Mouse (Mus musculus): ENCODE data around the gene Atxn7l2.
"Not testable (repeated sequence)": the region's sequence is repeated elsewhere in the genome, so short reads cannot be mapped to it uniquely, and the experiment has no call there.

The Atxn7l2 gene

GRCm38 (mm10) chr3:108210771-108211139 lies at the start of gene Atxn7l2:
Gene Atxn7l2 (minus strand): TSS chr3:108210934.
- DNase-seq, result no peak

DNA sequence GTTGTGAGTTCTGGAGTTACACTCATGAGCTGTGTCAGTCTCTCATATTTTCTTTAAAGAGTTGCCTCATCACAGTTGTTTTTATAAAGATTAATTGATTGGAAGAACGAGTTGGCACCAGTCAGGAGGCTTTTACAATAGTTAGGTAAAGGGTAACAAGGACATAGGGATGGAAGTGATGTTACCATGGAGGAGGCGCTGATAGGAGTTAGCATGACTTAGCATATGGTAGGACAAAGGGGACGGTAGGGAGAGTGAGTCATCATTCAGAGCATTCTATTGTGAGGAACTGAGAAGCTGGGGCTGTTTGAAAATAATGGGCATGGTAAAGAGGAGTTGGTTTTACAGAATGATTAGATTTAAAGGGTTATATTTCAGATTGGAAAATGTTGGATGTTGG lies 48.6 kb upstream of the Atxn7l2 start:
- DNase-seq, result no peak

GRCm38 (mm10) chr3:108257831-108258500 lies 47.2 kb upstream of the Atxn7l2 start:
- no peak for DNase-seq

DNA sequence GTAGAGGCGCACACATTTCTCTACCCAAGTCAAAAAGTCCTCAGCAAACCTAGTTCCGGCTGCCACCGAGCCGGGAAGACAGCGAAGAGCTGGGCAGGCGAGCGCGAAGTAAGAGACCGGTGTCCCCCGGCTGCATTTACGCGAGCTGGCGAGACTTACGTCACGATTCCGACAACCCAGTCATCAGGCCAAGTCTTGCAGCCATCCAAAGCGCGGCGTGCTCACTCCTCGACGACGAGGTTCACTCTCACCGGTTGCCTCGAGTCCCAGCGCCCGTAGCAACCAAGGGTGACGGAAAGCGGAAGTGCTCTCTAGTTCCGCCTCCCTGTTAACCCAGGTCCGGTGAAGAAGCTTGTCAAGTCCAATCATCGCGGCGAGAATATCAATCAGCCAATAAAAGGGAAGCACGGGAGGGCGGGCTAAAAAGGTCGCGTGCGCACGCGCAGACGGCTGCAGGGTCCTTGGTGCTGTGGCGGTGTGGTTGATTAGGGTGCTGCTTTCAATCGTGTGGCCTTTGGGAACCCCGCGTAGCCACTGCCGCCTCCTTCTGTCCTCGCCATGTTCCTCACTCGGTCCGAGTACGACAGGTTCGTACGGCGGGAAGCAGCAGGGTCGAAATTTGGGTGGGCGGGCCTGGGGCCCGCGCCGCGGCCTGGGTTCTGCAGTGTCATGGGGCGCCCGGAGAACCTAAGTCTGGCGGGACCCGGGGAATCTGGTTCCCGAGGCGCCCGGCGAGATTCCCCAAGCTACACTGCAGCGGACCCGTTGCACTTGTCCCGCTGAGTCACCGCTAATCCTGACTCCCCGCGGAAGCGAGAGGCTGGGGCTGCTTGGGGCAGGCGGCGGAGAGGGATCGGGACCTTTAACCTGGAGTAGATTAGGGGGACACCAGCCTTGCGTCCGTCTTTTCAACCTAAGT lies 46.2 kb upstream of the Atxn7l2 start, which contains the start of gene Psma5:
TSS of gene Psma5 (plus strand) at position 208 of the 919 bp plus-strand sequence.
- DNase-seq, result peak; percentile 98

GRCm38 (mm10) chr3:108246857-108247256 lies 36.1 kb upstream of the Atxn7l2 start:
- no peak for DNase-seq

DNA sequence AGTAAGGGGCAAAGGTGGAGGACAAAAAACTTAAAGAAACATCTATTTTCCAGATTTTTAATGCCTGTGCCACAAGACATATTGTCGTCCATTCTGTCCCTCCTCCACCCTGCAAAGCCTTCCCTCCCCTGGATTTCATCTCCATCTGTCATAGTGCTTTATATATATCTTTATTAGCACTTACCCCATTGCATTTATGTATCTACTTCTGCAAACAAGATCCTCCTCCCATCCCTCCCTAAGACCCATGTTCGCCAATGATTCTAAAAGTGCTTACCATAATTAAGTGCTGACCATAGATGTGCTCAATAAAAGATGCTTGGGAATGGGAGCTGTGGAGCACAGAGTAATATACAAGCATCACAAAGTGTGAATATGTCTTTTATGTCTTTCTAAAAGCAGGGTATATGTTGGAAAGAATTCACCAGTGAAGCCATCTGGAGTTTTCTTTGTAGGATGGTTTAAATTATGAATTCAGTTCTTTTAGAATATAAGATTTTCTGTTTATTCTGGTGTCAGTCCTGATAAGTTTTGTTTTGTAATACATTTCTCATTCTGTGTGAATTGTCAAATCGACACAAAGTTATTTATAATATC lies 30.6 kb upstream of the Atxn7l2 start:
- DNase-seq, result no peak

DNA sequence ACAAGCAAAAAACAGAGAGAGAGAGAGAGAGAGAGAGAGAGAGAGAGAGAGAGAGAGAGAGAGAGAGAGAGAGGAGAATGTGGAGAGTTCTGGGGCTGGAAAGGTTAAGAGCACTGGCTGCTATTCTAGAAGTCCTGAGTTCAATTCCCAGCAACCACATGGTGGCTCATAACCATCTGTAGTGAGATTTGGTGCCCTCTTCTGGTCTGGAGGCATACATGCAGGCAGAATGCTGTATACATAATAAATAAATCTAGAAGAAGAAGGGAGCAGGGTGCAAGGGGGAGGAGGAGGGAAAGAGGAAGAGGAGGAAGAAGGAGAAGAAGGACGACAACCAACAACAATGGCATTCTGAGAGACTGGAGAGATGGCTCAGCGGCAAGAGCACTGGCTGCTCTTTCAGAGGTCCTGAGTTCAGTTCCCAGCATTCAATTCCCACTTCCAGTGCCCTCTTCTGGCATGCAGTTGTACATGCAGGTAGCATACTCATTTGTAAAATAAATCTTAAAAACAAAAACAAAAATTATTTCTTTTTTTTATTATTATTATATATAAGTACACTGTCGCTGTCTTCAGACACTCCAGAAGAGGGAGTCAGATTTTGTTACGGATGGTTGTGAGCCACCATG lies 26.9 kb upstream of the Atxn7l2 start:
- not testable (repeated sequence) for DNase-seq

DNA sequence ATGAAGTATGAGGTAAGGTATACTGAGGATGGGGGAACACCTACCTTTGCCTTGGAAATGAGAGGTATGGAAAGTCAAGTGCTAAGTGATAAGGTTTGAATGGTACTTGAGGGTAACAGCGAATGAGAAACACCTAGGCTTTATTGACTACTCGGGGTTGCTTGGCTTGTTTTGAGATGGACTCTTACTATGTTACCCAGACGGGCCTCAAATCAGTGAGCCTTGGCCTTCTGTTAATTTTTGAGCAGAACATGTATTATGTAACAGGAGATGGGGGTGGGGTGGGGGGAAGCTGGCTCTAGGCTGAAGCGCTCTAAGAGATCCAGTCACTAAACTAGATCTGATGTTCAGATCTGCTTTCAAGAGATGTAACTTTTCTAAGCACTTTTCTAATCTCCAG lies 20.9 kb upstream of the Atxn7l2 start:
- DNase-seq, result no peak

GRCm38 (mm10) chr3:108227521-108227920 lies 16.8 kb upstream of the Atxn7l2 start:
- no peak for DNase-seq

GRCm38 (mm10) chr3:108226558-108227350 lies 16.0 kb upstream of the Atxn7l2 start, which contains the start of gene Sypl2:
Gene Sypl2 (minus strand): TSS chr3:108226648.
- DNase-seq, result peak; percentile 83

DNA sequence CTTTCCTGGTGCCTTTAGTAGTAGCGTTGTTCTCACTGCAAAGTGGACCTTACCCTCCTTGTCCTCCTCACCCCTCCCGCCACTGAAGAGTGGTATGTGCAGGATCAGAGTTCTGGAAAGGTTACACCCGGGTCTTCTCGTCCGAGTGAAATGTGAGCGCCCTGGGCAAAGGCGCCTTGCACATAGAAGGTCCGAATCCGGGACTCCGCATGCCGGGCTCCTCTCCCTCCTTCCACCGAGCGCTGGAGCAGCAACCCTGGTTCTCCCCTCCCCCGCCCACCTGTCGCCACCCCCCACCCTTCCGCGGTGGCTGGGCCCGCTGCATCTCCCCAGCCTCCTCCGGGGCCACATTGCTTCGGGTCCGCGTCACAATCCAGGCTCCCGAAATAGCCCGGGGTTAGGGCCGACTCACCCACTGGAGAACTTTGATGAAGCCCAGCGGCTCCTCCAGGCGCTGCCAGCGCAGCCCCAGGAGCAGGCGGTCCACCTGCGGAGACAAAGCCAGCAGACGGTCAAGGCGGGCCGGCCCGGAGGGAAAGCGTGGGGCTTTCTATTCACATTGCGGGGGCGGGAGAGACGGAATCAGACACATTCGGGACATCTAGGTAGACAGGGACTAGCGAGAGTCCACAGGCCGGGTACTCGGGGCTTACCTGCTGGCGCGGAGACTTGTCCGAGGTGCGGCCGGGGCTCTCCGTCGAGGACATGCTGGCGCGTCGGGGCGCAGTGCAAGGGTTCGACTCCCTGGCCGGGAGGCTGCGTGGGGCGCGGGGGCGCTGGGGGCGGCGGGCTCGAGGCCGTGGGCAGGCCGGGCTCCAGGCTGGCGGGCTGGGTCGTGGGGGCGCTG lies 15.2 kb upstream of the Atxn7l2 start:
- DNase-seq, result peak; percentile 77

GRCm38 (mm10) chr3:108220661-108221060 lies 9.9 kb upstream of the Atxn7l2 start:
- DNase-seq, result no peak

DNA sequence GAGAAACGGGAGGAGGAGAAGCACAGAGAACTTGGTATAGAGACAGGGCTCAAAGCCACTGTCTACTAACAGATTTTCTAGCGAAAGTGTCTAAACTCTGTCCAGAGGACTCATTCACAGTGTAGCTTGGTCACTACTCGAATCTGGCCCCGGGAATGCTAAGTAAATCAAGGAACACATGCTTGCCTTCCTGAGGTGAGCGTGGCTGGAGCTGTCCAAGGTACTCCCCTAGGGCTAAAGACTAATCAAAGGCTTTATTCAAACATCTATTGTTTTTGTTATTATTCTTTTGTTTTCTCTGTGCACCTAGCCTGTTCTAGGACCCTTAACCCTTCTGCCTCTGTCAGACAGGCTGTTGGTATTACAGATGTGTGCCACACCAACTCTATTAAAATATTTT lies 4.0 kb upstream of the Atxn7l2 start:
- DNase-seq, result no peak

DNA sequence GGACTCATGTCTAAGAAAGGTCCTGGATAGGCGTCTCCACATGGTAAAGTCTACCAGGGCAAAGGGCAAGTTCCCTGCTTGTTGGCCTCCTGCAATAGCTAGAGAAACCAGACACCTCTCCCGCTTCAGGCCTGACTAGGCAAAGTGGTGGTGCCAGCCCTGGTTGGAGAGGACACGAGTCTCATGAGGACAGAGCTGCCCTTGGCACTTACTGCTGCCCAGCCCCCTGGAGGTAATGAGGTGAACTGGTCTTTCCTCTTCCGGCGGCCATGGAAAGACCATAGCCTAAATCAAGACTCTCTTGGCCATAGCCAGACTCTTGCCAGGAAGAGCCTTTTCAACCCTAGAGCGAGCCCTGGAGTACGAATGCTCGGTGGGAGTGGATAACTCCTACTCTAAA lies 1.7 kb upstream of the Atxn7l2 start:
- no peak for DNase-seq

- DNase-seq, result no peak
Measured at GRCm38 (mm10) chr3:108211845-108212244, 1.1 kb upstream of the Atxn7l2 start.

- DNase-seq, result peak; percentile 97
Measured at GRCm38 (mm10) chr3:108209946-108210770, 576 bp downstream of the Atxn7l2 start.

- DNase-seq, result no peak
Measured at GRCm38 (mm10) chr3:108209536-108209935, 1.2 kb downstream of the Atxn7l2 start.

DNA sequence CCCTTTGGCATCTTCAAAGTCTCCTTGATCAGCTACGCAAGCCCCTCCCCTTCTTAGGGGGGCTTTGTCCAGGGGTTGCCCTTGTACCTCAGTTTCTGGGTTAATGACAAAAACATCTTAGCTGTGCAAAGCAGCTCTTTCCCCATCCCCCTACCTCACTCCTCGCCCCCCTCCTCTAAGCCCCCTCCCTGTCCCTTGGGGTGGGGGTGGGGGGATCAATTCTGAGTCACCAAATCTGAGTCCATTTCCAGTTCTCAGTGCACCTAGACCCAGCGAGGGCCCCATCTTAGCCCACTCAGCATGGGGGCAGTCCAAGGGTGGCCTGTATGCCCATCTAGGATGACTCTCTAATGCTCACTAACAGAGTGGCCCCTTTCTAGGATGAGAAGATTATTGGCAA lies 1.7 kb downstream of the Atxn7l2 start:
- DNase-seq, result no peak

- DNase-seq, result peak; percentile 47
Measured at GRCm38 (mm10) chr3:108206731-108207375, 3.9 kb downstream of the Atxn7l2 start.

- DNase-seq, result no peak
Measured at GRCm38 (mm10) chr3:108205601-108206000, 5.1 kb downstream of the Atxn7l2 start.
